Comparison of ENCODE assay signal across 8 mouse cellular contexts in the genomic region with DNA sequence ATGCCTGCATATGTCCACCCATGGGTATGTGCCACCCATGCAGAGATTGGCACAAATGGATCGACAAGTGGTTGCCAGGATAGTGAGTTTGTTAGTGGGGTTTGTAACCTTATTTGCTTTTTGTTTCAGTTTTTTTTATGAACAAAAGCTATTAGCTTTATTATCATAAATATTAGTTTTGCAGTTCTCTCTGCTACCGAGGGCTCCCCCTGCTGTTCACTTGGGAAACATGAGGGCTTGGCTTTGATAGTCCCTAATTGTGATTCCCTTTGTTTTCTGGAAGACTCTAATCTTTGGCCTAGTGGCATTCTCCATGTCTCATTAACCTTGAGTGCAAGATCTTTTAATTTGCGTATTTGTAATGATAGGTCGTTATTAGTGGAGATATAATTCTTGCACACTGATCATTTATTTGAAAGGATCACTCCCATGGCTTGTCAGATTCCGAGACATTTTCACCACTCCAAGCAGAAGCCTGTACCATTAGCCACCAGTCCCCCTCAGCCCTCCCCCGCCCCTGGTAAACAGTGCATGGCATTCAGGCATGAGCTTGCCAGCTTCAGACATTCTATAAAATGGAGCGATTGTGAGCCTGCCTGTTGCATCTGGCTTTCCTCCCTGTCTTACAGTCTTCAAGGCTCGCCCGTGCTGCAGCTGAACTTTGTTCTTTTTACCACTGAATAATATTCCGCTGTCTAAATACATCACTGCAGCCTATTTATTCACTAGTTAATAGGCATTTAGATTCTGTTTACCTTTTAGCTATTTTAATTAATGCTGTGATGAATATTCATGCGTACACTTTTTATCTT.
DNase-seq lines count a peak whose midpoint lies in the region; ATAC-seq and TF ChIP-seq lines count a peak whose summit lies in the region.

No protein-coding gene starts in this region.

- no peak overlapping the region for H3K9ac ChIP-seq in forebrain, postnatal 0 days
- H3K9ac ChIP-seq in liver, postnatal 0 days (replicated peaks), result no peak overlapping the region

- no peaks in the 10 kb centered on the region for H3K9me3 ChIP-seq in forebrain, postnatal 0 days (ENCODE audit: low read length)
- no peaks in the 10 kb centered on the region for H3K9me3 ChIP-seq in liver, postnatal 0 days (ENCODE audit: low read length)

- no peaks in the 10 kb centered on the region for H3K27me3 ChIP-seq in forebrain, postnatal 0 days (ENCODE audit: insufficient read depth, low read length)
- no peaks in the 10 kb centered on the region for H3K27me3 ChIP-seq in liver, postnatal 0 days (ENCODE audit: insufficient read depth, low read length)

- no peaks in the 10 kb centered on the region for H3K36me3 ChIP-seq in forebrain, postnatal 0 days (ENCODE audit: insufficient read depth)
- no peaks in the 10 kb centered on the region for H3K36me3 ChIP-seq in liver, postnatal 0 days (replicated peaks; ENCODE audit: insufficient read depth, low read length)

- no peak overlapping the region for H3K27ac ChIP-seq in forebrain, postnatal 0 days (ENCODE audit: low read depth, low read length)
- H3K27ac ChIP-seq in liver, postnatal 0 days (ENCODE audit: low read depth), result no peak overlapping the region

- peak; percentile 79 for ATAC-seq in forebrain, postnatal 0 days
- no peak for ATAC-seq in liver, postnatal 0 days
- 0 out of 2 replicates have a peak, but pooled peaks have one; percentile 16 for ATAC-seq in neutrophil, adult 5-6 weeks (ENCODE audit: extremely low read depth, insufficient number of reproducible peaks, low FRiP score, poor library complexity, severe bottlenecking)

- H3K4me1 ChIP-seq in forebrain, postnatal 0 days (ENCODE audit: insufficient read depth), result no peaks in the 10 kb centered on the region
- no peaks in the 10 kb centered on the region for H3K4me1 ChIP-seq in liver, postnatal 0 days (ENCODE audit: insufficient read depth)

- no peak overlapping the region for H3K4me3 ChIP-seq in forebrain, postnatal 0 days (ENCODE audit: low read depth, low read length)
- no peak overlapping the region for H3K4me3 ChIP-seq in liver, postnatal 0 days (ENCODE audit: low read depth, low read length)

- H3K4me2 ChIP-seq in forebrain, postnatal 0 days (ENCODE audit: low read depth), result no peak overlapping the region
- no peak overlapping the region for H3K4me2 ChIP-seq in liver, postnatal 0 days (ENCODE audit: low read depth, low read length)

- peak; percentile 76 for TF ChIP-seq CTCF in forebrain, postnatal 0 days (IDR thresholded peaks at IDR 0.05; ENCODE audit: low read depth)
- TF ChIP-seq CTCF in liver, postnatal 0 days (IDR thresholded peaks at IDR 0.05; ENCODE audit: low read depth), result peak; percentile 70

- 20% methylated on average over 11 of the region's 11 CpGs for WGBS in forebrain, postnatal 0 days
- WGBS in liver, postnatal 0 days (ENCODE audit: insufficient replicate concordance), result 60% methylated on average over 11 of the region's 11 CpGs

- TF ChIP-seq EP300 in liver, postnatal 0 days (IDR thresholded peaks at IDR 0.05; ENCODE audit: low read depth), result no peak

- peak; percentile 21 for DNase-seq in ovary, postnatal 10 days (ENCODE audit: low spot score)
- no peak for DNase-seq in ovary, adult 18-20 months (ENCODE audit: low spot score)
- peak; percentile 10 for DNase-seq in c-Kit-positive CD71-positive TER-119-negative erythroid progenitor cells, embryonic 14.5 days (ENCODE audit: low read depth)
- peak; percentile 83 for DNase-seq in forebrain, postnatal 0 days
- DNase-seq in kidney, postnatal 10 days, result peak; percentile 86
- DNase-seq in liver, postnatal 0 days, result peak; percentile 54
- peak; percentile 39 for DNase-seq in urinary bladder, adult 2 months (ENCODE audit: low spot score)
